Mouse (Mus musculus): Measurements from ENCODE around the gene Grik5.

DNA sequence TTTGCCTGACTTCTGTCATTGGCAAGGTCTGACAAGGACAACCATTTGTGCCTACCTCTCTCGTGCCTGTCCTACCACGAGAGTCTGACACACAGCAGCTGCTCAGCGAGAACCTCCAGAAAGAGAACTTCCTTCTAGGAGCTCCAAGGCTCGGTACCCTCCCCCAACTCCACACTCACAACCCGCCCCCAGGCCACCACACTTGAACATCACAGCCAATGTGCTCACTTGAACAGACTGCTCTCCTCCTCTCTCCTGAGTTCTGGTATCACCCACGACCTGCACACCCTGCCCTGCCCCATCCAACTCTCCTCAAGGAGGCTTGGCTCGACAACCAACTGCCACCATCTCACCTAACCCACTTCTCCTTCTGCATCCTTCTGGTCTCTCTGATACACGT is 8.2 kb downstream of the Grik5 start:
- TF ChIP-seq POLR2A (IDR thresholded peaks at IDR 0.05; ENCODE audit: insufficient read depth, low read length) (no peak), CTCF (IDR thresholded peaks at IDR 0.05; ENCODE audit: low read depth, low read length) (no peak), EP300 (IDR thresholded peaks at IDR 0.05; ENCODE audit: insufficient read depth, low read depth, low read length) (no peak)
